Mouse (Mus musculus) induced T-regulatory cell, adult 2 months (primary cell): ENCODE measurements around the gene Prkce.

Experiments used
- DNase-seq: peaks from one replicate; pipeline ENCODE4 v3.0.0-alpha.2; 2012; ENCODE audit warnings: low read depth

Gene Prkce

DNA sequence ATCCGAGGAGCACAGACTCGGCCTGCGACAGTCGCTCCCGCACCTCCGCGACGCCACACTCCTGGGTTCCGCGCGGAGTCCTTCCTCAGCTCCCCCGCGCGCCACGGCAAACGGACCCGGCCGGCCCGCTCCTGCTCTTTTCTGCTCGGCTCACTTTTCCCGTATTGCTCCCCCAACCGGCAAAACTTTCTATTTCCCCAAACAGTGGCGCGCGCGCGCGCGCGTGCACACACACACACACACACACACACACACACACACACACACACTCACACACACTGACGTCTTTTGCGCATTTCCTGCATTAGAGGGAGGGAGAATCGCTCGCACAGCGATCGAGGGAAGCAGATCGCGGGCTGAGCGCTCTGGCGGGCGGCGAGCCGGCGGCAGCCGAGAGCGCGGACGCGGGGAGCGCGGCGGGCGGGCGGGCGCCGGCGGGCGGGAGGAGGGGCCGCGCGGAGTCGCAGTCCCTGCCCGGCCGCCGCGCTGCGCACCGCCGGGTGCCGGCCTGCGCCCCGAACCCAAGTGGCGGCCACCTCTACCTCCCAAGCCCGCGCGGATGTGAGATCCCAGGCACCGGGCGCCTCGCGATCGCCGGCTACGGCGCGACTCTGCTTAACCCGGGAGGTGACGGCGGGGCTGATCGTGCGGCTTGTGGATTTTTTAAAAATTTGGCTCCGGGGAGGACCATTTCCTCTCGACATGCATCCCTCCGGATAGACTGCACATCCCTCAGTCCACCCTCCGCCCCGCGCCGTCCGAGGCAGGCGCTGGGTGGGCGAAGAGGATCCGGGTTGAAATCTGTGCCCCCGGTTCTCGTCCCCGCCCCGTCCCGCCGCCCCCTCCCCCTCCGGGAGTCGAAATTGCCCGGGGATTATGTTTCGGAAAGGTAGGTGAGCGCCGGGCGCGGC is at the start of gene Prkce:
TSS of gene Prkce (plus strand) at position 466 of the 911 bp plus-strand sequence.
- peak; percentile 89 for DNase-seq

- DNase-seq: no peak
These were observed 44.4 kb upstream of the Prkce start for GRCm38 (mm10) chr17:86123146-86123545.

- DNase-seq: no peak
These were observed 41.7 kb upstream of the Prkce start for GRCm38 (mm10) chr17:86125908-86126307.

- no peak for DNase-seq
These were observed 39.4 kb upstream of the Prkce start for GRCm38 (mm10) chr17:86128198-86128597.

- peak; percentile 15 for DNase-seq
These were observed 35.1 kb upstream of the Prkce start for GRCm38 (mm10) chr17:86132534-86132933.

- DNase-seq: no peak
These were observed 33.1 kb upstream of the Prkce start for GRCm38 (mm10) chr17:86134461-86134860.

DNA sequence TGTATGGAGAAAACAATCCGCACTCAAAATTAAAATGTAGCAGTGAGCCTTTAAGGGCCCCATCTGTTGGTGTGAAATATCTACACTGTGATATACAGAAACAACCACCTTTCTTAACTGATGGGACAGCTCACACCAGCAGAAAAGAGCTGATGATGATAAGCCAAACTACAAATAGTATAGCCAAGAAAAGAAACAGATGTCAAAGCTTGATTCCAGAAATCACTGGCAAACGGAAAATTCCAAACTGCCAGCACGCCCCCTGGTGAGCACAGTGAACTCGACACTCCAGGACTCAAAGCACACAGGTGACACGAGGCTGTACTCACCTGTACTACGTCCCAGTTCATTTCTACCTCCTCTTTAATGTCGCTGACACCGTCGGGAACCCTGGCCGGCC is 31.8 kb upstream of the Prkce start:
- no peak for DNase-seq

DNA sequence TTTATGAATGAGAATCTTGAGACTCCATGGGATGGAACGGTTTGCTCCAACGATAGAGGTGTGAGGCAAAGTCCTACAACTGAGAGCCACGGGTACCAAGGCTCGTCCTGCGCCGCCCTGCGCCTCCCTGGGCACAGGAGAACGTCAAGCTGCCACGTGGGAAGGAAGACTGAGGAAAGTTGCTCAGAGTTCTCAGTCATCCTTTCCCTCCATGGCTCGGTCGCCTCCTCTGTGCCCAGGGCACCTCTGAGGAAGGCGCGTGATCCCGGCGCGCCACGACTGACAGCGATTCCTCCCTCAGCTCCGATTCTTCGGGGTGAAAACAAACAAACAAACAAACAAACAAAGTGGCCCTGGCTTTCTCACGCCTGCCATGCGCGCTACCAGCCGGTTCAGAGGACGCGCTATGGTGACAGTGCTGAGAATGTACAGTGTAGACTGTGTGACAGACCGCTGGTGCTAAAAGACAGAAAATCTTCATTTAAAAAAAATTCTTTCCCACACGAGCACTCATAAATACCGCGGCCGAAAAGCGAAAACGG is 23.0 kb upstream of the Prkce start:
- DNase-seq: no peak

DNA sequence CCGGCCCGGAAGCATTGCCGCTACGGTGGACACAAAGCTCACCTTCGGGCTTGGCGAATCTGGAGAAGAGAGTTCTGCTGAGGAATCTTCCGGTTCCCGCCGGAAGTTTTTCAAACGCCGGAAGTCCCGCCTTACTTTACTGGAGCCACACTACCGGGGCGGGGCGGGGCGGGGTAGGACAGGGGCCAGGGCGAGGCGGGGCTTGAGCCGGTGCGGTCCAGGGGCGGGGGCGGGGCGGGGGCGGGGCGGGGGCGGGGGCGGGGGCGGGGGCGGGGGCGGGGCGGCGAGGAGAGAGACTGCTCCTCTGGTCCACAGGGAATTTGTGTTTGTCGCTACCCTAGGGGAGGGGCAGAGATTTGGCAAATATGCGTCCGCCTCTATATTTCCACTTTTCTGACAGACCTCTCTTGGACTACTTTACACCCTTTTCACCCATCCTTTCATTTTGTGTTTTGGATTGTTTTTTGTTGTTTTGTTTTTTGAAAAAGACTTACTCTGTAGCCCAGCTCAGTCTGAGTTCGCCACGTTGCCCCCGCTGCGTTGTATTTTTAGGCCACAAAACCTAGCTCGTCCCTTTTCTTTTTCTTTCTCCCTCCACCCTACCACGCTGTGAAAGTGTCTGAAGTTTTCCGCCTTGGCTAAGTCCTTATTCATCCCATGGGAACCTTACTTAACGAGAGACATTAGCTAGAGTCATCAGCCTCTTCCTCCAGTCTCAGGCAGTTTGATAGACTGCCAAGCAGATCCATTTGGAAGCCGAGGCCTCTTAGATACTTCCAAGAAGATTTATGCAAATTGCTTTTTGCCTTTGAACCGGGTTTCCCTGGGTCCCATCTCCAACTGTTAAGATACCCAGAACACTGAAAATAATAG is 22.3 kb upstream of the Prkce start, which contains the start of gene Srbd1:
TSS of gene Srbd1 (minus strand) at position 97 of the 873 bp plus-strand sequence.
- DNase-seq: peak; percentile 97

GRCm38 (mm10) chr17:86149726-86150125 is 17.9 kb upstream of the Prkce start:
- DNase-seq: no peak

- DNase-seq: peak; percentile 72
These were observed 16.7 kb upstream of the Prkce start for GRCm38 (mm10) chr17:86150867-86151348.

GRCm38 (mm10) chr17:86156999-86157398 is 10.6 kb upstream of the Prkce start:
- no peak for DNase-seq

- DNase-seq: no peak
These were observed 4.9 kb upstream of the Prkce start for GRCm38 (mm10) chr17:86162672-86163071.

- no peak for DNase-seq
These were observed 3.2 kb upstream of the Prkce start for GRCm38 (mm10) chr17:86164416-86164815.

- DNase-seq: peak; percentile 39
These were observed 1.5 kb upstream of the Prkce start for GRCm38 (mm10) chr17:86166051-86166566.

GRCm38 (mm10) chr17:86166567-86167319 is 842 bp upstream of the Prkce start:
- DNase-seq: peak; percentile 70

DNA sequence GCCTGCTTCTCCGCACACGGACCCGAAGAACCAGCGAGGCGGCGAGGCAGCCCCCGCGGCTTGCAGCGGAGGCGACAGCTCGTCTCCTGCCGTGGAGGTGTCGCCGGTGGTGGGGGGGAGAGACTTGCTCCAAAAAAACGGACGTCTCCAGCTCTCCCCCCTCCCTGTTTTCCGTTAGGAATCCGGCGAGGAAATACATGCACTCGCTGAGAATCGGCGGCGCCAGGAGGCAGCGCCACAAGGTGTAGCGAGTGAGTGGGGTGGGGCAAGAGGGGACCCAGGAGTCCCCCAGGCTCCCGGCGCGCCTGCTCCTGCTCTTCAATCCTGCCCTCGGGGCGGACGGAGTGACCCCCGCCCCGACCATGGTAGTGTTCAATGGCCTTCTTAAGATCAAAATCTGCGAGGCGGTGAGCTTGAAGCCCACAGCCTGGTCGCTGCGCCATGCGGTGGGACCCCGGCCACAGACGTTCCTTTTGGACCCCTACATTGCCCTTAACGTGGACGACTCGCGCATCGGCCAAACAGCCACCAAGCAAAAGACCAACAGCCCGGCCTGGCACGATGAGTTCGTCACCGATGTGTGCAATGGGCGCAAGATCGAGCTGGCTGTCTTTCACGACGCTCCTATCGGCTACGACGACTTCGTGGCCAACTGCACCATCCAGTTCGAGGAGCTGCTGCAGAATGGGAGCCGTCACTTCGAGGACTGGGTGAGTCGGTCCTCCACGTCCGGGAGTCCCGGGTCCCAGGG is 821 bp downstream of the Prkce start:
- peak; percentile 52 for DNase-seq

DNA sequence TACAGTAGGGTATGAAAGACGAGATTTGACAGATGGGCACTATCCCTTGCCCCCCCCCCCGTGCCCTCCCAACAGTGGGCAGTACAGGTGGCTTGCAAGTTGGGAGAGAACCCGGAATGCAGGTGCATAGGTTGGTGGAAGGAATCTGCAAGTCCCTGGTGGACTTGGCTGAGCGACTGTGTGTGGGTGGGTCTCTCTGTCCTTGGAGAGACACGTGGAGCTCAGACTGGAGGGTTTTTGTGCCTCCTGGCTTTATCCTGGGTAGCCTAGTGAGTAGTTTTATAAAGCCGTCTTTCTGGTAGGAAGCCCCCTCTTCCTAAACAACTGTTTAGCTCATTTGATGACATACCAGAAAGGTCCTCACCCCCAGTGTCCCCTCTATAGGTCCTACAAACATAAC is 1.5 kb downstream of the Prkce start:
- peak; percentile 28 for DNase-seq

GRCm38 (mm10) chr17:86170164-86170958 is 2.8 kb downstream of the Prkce start:
- no peak for DNase-seq

- DNase-seq: no peak
These were observed 7.9 kb downstream of the Prkce start for GRCm38 (mm10) chr17:86175516-86175915.
